Mouse (Mus musculus) brain, embryonic 14.5 days (tissue): ENCODE measurements around the gene Hist1h2ag. TPM values are rescaled to one million over a fixed set of nuclear protein-coding genes. Genes with fewer than 3 reads are reported as not detected.
A peak's percentile ranks its signal among the peaks of the same experiment; 100 is the strongest.
"Not testable (repeated sequence)": the region's sequence is repeated elsewhere in the genome, so short reads cannot be mapped to it uniquely, and the experiment has no call there.

Source experiments
- DNase-seq: peaks from one replicate; pipeline ENCODE4 v3.0.0-alpha.2; 2011; ENCODE audit warnings: low read depth
- CTCF ChIP-seq: fragments of 200-500 bp; IDR thresholded peaks from 2 replicates; pipeline ENCODE4 v1.5.1; 2012; ENCODE audit warnings: inconsistent platforms, mild to moderate bottlenecking, moderate library complexity, borderline replicate concordance; ENCODE audit not compliant: insufficient read depth, insufficient read length; ENCODE audit errors: extremely low read depth
- POLR2A ChIP-seq: fragments of 200-500 bp; IDR thresholded peaks from 2 replicates; pipeline ENCODE4 v1.6.1; 2012; ENCODE audit warnings: mild to moderate bottlenecking, inconsistent platforms, borderline replicate concordance; ENCODE audit not compliant: poor library complexity, insufficient read depth, insufficient read length, severe bottlenecking; ENCODE audit errors: extremely low read depth
- polyA plus RNA-seq: library from polyadenylated mRNA; depleted of rRNA; stranded (reverse); fragments of >200 nt; gene quantifications from 2 replicates; pipeline ENCODE4 v1.2.3, GENCODE M21; 2012; rRNA removed

Hist1h2ag gene
- polyA plus RNA-seq, result 32.1 and 55.3 TPM in 2 replicates

GRCm38 (mm10) chr13:22042568-22043502 is at the start of gene Hist1h2ag, which contains the start of gene Hist1h2bj:
Gene Hist1h2ag, minus strand, starts transcription at chr13:22042944.
Gene Hist1h2bj, plus strand, starts transcription at chr13:22043214.
- peak; percentile 100 for DNase-seq
- TF ChIP-seq POLR2A, result peak; percentile 43; the same call in 1 of the 2 replicates

GRCm38 (mm10) chr13:22084140-22084539 is 41.4 kb upstream of the Hist1h2ag start, which contains the start of gene Vmn1r188:
Gene Vmn1r188, plus strand, starts transcription at chr13:22084440.
- DNase-seq, result not testable (repeated sequence)

GRCm38 (mm10) chr13:22063468-22063867 is 20.7 kb upstream of the Hist1h2ag start:
- TF ChIP-seq POLR2A, result no peak
- no peak for TF ChIP-seq CTCF
- DNase-seq, result no peak

GRCm38 (mm10) chr13:22061422-22061821 is 18.7 kb upstream of the Hist1h2ag start:
- DNase-seq, result no peak

GRCm38 (mm10) chr13:22053754-22054153 is 11.0 kb upstream of the Hist1h2ag start:
- no peak for DNase-seq
- no peak for TF ChIP-seq POLR2A
- TF ChIP-seq CTCF, result no peak

More at GRCm38 (mm10) chr13:22061422-22061821, 18.7 kb upstream of the Hist1h2ag start:
- TF ChIP-seq POLR2A (no peak), CTCF (no peak)

- no peak for DNase-seq
- no peak for TF ChIP-seq POLR2A
- TF ChIP-seq CTCF, result no peak
Measured at GRCm38 (mm10) chr13:22051523-22051859, 8.7 kb upstream of the Hist1h2ag start.

GRCm38 (mm10) chr13:22050591-22051522 is 8.1 kb upstream of the Hist1h2ag start:
- TF ChIP-seq CTCF (peak; percentile 73), POLR2A (no peak; the same call in 1 of the 2 replicates)
- peak; percentile 97 for DNase-seq

- no peak for TF ChIP-seq CTCF
- peak; percentile 88 for DNase-seq
Measured at GRCm38 (mm10) chr13:22049737-22050440, 7.1 kb upstream of the Hist1h2ag start.

- no peak for DNase-seq
- TF ChIP-seq CTCF, result no peak
- TF ChIP-seq POLR2A, result no peak
Measured at GRCm38 (mm10) chr13:22049041-22049440, 6.3 kb upstream of the Hist1h2ag start.

- DNase-seq, result no peak
- TF ChIP-seq POLR2A, result no peak
- TF ChIP-seq CTCF, result no peak
Measured at GRCm38 (mm10) chr13:22045311-22045710, 2.6 kb upstream of the Hist1h2ag start.
